Mouse (Mus musculus) hindbrain, embryonic 13.5 days (tissue): ENCODE data around the gene Adgrg1. TPM values are rescaled to one million over a fixed set of nuclear protein-coding genes. Genes with fewer than 3 reads are reported as not detected.
"Not testable (repeated sequence)": the region's sequence is repeated elsewhere in the genome, so short reads cannot be mapped to it uniquely, and the experiment has no call there.

ENCODE experiments used
- ATAC-seq: fragments of 200-750 bp; cut with Nextera tagmentation; 2 replicates; pipeline ENCODE4 v1.8.0; 2017; ENCODE audit warnings: moderate TSS enrichment; ENCODE audit not compliant: low FRiP score
- H3K27ac ChIP-seq: fragments of 300-500 bp; sonication (generic); 2 replicates; pipeline ENCODE4 v1.5.1; 2015; ENCODE audit warnings: inconsistent platforms, mild to moderate bottlenecking, moderate library complexity
- H3K27me3 ChIP-seq: fragments of 300-500 bp; sonication (generic); 2 replicates; pipeline ENCODE4 v1.6.1; 2015; ENCODE audit warnings: mild to moderate bottlenecking, inconsistent platforms
- H3K36me3 ChIP-seq: fragments of 300-500 bp; sonication (generic); 2 replicates; pipeline ENCODE4 v1.6.1; 2015; ENCODE audit warnings: mild to moderate bottlenecking, inconsistent platforms
- H3K4me1 ChIP-seq: fragments of 300-500 bp; sonication (generic); replicated peaks from 2 replicates; pipeline ENCODE4 v1.6.1; 2015; ENCODE audit warnings: inconsistent platforms
- H3K4me2 ChIP-seq: fragments of 300-500 bp; sonication (generic); 2 replicates; pipeline ENCODE4 v1.6.1; 2015; ENCODE audit warnings: inconsistent platforms, mild to moderate bottlenecking, moderate library complexity
- H3K4me3 ChIP-seq: fragments of 300-500 bp; sonication (generic); 2 replicates; pipeline ENCODE4 v1.5.1; 2015; ENCODE audit warnings: mild to moderate bottlenecking, inconsistent platforms
- H3K9ac ChIP-seq: fragments of 300-500 bp; sonication (generic); 2 replicates; pipeline ENCODE4 v1.6.1; 2015; ENCODE audit warnings: mild to moderate bottlenecking, inconsistent platforms
- H3K9me3 ChIP-seq: fragments of 300-500 bp; sonication (generic); 2 replicates; pipeline ENCODE4 v1.6.1; 2016; ENCODE audit warnings: inconsistent platforms
- WGBS: fragments of 180-500 bp; shearing (Covaris S2); methylation state at CpG from one replicate; pipeline ENCODE4 v1.1.7; 2015; 5-methylcytosine and 5-hydroxymethylcytosine counted together
- polyA plus RNA-seq: library from polyadenylated mRNA; unstranded; fragments of >200 nt; fragmentation: Nextera tagmentation; extraction: Ambion mirVana; gene quantifications from 2 replicates; pipeline ENCODE4 v1.2.1, GENCODE M21; 2015

Gene Adgrg1
- polyA plus RNA-seq, 1 experiment from 2014 or later, result 162 TPM

- H3K9me3 ChIP-seq, result no peaks in the 10 kb centered on the region
- ATAC-seq, result no peak
- WGBS, result 26% methylated on average over 8 of the region's 8 CpGs
Observed at GRCm38 (mm10) chr8:95023201-95023600, 48.6 kb downstream of the Adgrg1 start.

GRCm38 (mm10) chr8:95024387-95024786, 49.8 kb downstream of the Adgrg1 start:
- Histone ChIP-seq H3K27ac (no peak overlapping the region), H3K9ac (0 out of 2 replicates have a peak overlapping the region, but pooled peaks have one; percentile 6), H3K9me3 (no peaks in the 10 kb centered on the region), H3K4me3 (no peak overlapping the region), H3K4me1 (no peaks in the 10 kb centered on the region), H3K27me3 (no peaks in the 10 kb centered on the region), H3K36me3 (no peaks in the 10 kb centered on the region), H3K4me2 (no peak overlapping the region)
- ATAC-seq, result no peak
- WGBS, result 78% methylated on average over 4 of the region's 4 CpGs

More at GRCm38 (mm10) chr8:95023201-95023600, 48.6 kb downstream of the Adgrg1 start:
- Histone ChIP-seq H3K4me2 (no peak overlapping the region), H3K4me3 (no peak overlapping the region), H3K27me3 (no peaks in the 10 kb centered on the region), H3K4me1 (no peaks in the 10 kb centered on the region), H3K27ac (no peak overlapping the region), H3K9ac (no peak overlapping the region), H3K36me3 (no peaks in the 10 kb centered on the region)

GRCm38 (mm10) chr8:95025421-95025820, 50.9 kb downstream of the Adgrg1 start:
- ATAC-seq, result no peak
- no peak overlapping the region for H3K4me3 ChIP-seq
- WGBS, result 72% methylated on average over 2 of the region's 2 CpGs

GRCm38 (mm10) chr8:95028391-95028790, 53.8 kb downstream of the Adgrg1 start:
- ATAC-seq, H3K9ac ChIP-seq, H3K4me1 ChIP-seq, H3K27me3 ChIP-seq, H3K36me3 ChIP-seq, H3K9me3 ChIP-seq, H3K27ac ChIP-seq, H3K4me3 ChIP-seq, H3K4me2 ChIP-seq: not testable (repeated sequence)
- 51% methylated on average over 7 of the region's 7 CpGs for WGBS

More at GRCm38 (mm10) chr8:95025421-95025820, 50.9 kb downstream of the Adgrg1 start:
- Histone ChIP-seq H3K4me2 (no peak overlapping the region), H3K36me3 (no peaks in the 10 kb centered on the region), H3K27me3 (no peaks in the 10 kb centered on the region), H3K9ac (no peak overlapping the region), H3K27ac (no peak overlapping the region), H3K4me1 (no peaks in the 10 kb centered on the region), H3K9me3 (no peaks in the 10 kb centered on the region)

GRCm38 (mm10) chr8:95037106-95037925, 62.8 kb downstream of the Adgrg1 start:
- Histone ChIP-seq H3K4me2 (no peak overlapping the region), H3K9me3 (no peaks in the 10 kb centered on the region), H3K9ac (no peak overlapping the region), H3K4me3 (no peak overlapping the region), H3K27me3 (no peaks in the 10 kb centered on the region), H3K4me1 (no peaks in the 10 kb centered on the region), H3K27ac (no peak overlapping the region), H3K36me3 (no peaks in the 10 kb centered on the region)
- 70% methylated on average over 7 of the region's 7 CpGs for WGBS
- peak; percentile 17; the same call in 1 of the 2 replicates for ATAC-seq

GRCm38 (mm10) chr8:95041883-95042784, 67.6 kb downstream of the Adgrg1 start:
- Histone ChIP-seq H3K27me3 (no peaks in the 10 kb centered on the region), H3K27ac (no peak overlapping the region), H3K36me3 (no peaks in the 10 kb centered on the region), H3K9me3 (no peaks in the 10 kb centered on the region), H3K4me1 (0 out of 2 replicates have a peak, but pooled peaks cover 4% of the 10 kb centered on the region), H3K4me3 (no peak overlapping the region), H3K4me2 (no peak overlapping the region), H3K9ac (no peak overlapping the region)
- no peak for ATAC-seq
- WGBS, result 74% methylated on average over 6 of the region's 6 CpGs

- Histone ChIP-seq H3K9ac (no peak overlapping the region), H3K27me3 (no peaks in the 10 kb centered on the region), H3K36me3 (no peaks in the 10 kb centered on the region), H3K4me1 (peaks cover 10% of the 10 kb centered on the region; the same call in 1 of the 2 replicates), H3K27ac (no peak overlapping the region), H3K9me3 (no peaks in the 10 kb centered on the region), H3K4me2 (no peak overlapping the region), H3K4me3 (no peak overlapping the region)
- 58% methylated on average over 4 of the region's 4 CpGs for WGBS
- no peak for ATAC-seq
Observed at GRCm38 (mm10) chr8:95044811-95045210, 70.3 kb downstream of the Adgrg1 start.

GRCm38 (mm10) chr8:95046982-95047381, 72.4 kb downstream of the Adgrg1 start:
- H3K9me3 ChIP-seq, result no peaks in the 10 kb centered on the region
- H3K27me3 ChIP-seq, result no peaks in the 10 kb centered on the region
- 0 out of 2 replicates have a peak overlapping the region, but pooled peaks have one; percentile 25 for H3K27ac ChIP-seq
- H3K36me3 ChIP-seq, result no peaks in the 10 kb centered on the region
- no peak overlapping the region for H3K9ac ChIP-seq
- no peak for ATAC-seq
- H3K4me1 ChIP-seq, result peaks cover 10% of the 10 kb centered on the region; the same call in 1 of the 2 replicates
- H3K4me3 ChIP-seq, result no peak overlapping the region
- 82% methylated on average over 3 of the region's 3 CpGs for WGBS
- H3K4me2 ChIP-seq, result no peak overlapping the region

GRCm38 (mm10) chr8:95047884-95048680, 73.5 kb downstream of the Adgrg1 start:
- ATAC-seq, result no peak
- Histone ChIP-seq H3K4me1 (peaks cover 10% of the 10 kb centered on the region; the same call in 1 of the 2 replicates), H3K36me3 (no peaks in the 10 kb centered on the region), H3K9ac (no peak overlapping the region), H3K9me3 (no peaks in the 10 kb centered on the region), H3K27me3 (no peaks in the 10 kb centered on the region), H3K4me2 (no peak overlapping the region), H3K27ac (no peak overlapping the region), H3K4me3 (no peak overlapping the region)
- WGBS, result 67% methylated on average over 6 of the region's 6 CpGs

- no peaks in the 10 kb centered on the region for H3K36me3 ChIP-seq
- H3K9me3 ChIP-seq, result no peaks in the 10 kb centered on the region
- WGBS, result 78% methylated on average over 2 of the region's 2 CpGs
- no peak overlapping the region for H3K4me2 ChIP-seq
- ATAC-seq, result no peak
- H3K4me1 ChIP-seq, result peaks cover 10% of the 10 kb centered on the region; the same call in 1 of the 2 replicates
- no peak overlapping the region for H3K9ac ChIP-seq
- no peak overlapping the region for H3K27ac ChIP-seq
- H3K4me3 ChIP-seq, result no peak overlapping the region
- H3K27me3 ChIP-seq, result no peaks in the 10 kb centered on the region
Observed at GRCm38 (mm10) chr8:95049636-95050035, 75.1 kb downstream of the Adgrg1 start.

- H3K36me3 ChIP-seq, result no peaks in the 10 kb centered on the region
- H3K4me2 ChIP-seq, result no peak overlapping the region
- no peak overlapping the region for H3K9ac ChIP-seq
- H3K4me3 ChIP-seq, result no peak overlapping the region
- H3K27me3 ChIP-seq, result no peaks in the 10 kb centered on the region
- 0 out of 2 replicates have a peak, but pooled peaks cover 2% of the 10 kb centered on the region for H3K4me1 ChIP-seq
- peak; percentile 34; the same call in 1 of the 2 replicates for ATAC-seq
- H3K9me3 ChIP-seq, result no peaks in the 10 kb centered on the region
- H3K27ac ChIP-seq, result no peak overlapping the region
- WGBS, result 60% methylated on average over 6 of the region's 6 CpGs
Observed at GRCm38 (mm10) chr8:95054438-95054837, 79.9 kb downstream of the Adgrg1 start.
